Mouse (Mus musculus) ovary, postnatal 36 days (tissue): ENCODE results near the gene 5430419D17Rik.

Source experiments
- DNase-seq: peaks from one replicate; pipeline ENCODE4 v3.0.0; 2022; ENCODE audit warnings: low spot score, mixed read lengths

Gene 5430419D17Rik

GRCm38 (mm10) chr7:131317587-131317986 lies 143.4 kb downstream of the 5430419D17Rik start:
- no peak for DNase-seq

DNA sequence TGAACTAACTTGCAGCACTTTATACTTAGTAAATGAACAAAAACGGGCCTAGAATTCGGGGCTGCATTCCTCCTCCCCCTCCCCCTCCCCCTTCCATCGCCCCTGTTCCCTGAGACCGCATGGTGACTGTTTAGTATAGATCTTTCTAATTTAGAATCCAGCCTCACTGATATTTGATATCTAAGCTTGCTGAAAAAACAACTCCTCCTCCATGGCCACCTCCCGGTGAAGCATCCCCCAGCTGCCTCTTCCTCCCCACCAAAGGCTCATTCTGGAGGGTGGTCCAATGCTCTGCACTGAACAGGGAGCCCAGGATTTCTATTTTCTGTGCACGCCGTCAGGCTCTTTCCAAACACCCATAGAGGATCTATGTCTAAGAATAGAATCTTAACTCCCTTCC lies 144.1 kb downstream of the 5430419D17Rik start:
- DNase-seq, result no peak

DNA sequence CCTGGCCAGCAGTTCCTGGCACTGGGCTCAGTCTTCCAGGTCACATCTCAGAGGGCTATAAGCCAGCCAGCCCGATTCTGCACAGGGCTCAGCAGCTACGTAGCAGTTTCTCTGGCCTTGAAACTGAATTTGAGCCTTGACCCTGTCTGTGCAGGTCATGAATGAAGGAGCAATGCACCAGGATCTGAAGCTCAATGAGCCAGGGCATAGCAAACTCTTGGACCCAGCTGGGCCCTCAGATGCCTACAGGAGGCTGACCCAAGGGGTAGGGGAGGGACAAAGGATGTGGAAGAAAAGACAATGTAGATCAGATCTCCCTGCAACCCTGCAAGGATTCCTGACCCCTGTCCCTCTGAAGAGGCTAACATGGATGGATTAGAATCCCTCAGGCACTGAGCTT lies 148.0 kb downstream of the 5430419D17Rik start, which contains the start of gene Cuzd1:
Gene Cuzd1 (minus strand): TSS at position 101 of the 400 bp plus-strand sequence.
- no peak for DNase-seq

DNA sequence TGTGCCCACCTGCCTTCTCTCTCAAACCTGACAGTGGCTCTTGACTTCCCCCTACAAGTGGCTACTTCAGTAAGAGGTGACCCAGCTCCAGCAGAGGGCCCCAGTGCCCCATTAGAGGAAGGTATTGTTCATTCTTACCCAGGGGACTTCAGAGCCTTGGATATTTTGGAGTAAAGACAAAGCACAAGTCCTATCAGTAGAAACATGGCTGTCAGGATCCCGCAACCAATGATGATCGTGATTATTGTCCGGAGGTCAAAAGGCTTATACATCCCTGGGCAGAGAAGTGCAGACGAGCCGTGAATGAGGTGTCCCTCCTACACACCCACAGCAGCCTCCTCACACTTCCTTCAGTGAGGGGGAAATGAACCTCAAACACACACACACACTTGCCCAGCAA lies 152.9 kb downstream of the 5430419D17Rik start:
- no peak for DNase-seq

GRCm38 (mm10) chr7:131329416-131329815 lies 155.2 kb downstream of the 5430419D17Rik start, which contains the start of gene Fam24b:
TSS of gene Fam24b (minus strand) at chr7:131329516.
- no peak for DNase-seq

DNA sequence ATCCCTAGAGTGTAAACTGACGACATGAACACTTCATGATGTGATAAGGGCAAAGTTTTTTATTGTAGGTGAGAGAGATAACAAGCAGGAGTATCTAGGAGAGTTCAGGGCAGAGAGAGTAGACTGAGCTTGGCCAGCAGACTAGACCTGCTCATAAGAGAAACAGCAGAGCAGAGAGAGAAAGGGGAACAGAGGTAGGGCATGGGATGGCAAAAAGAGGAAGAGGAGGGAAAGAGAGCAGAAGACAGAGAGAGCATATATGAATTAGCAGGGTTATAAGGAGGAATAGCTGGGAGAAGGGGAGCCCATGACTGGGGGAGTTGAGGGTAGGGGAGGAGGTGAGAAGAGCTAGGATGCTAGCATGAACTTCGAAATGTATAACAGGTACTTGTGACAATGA lies 157.5 kb downstream of the 5430419D17Rik start:
- no peak for DNase-seq

DNA sequence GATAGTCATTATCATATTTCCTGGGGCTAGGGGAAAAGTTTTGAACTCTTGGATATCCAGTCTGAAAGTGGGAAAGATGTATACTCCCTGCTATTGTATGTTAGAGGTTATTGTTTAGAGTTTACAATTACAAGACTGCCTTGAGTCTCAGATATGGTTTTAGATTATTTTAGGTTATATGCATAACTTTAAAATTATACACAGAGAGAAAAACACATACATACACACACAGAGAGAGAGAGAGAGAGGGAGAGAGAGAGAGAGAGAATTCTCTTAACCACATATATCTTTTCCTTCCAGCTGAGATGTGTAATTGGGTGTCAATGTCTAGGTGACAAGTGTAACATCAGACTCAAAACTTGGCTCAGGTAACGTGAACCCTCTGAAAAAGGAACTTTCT lies 159.4 kb downstream of the 5430419D17Rik start, which contains the start of gene Fam24a:
Gene Fam24a (plus strand): TSS at position 301 of the 400 bp plus-strand sequence.
- DNase-seq, result no peak

DNA sequence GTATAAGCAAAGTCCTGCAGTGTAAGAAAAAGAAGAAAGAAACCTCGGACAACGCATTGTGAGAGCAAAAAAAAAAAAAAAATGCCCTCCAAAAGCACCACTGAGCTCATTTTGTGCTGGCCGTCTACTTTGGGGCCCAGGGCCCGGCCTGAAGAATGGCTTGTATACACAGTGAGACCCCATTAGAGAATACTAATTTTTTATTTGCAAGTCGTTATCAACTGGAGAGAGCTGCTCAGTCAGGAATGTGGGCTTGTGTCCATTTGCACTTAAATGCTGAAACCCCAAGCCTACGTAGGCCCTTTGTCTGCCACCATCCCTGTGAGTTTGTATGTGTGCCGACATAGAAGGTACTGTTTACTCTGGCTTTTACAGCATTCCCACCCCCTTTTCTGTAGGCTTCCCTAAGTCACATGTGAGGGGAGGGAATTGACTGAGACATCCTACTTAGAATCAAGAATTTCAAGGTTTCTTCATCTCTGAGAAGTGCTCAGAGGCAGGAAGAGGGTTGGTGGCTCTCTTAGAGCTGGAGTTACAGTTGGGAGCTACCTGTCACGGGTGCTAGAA lies 163.4 kb downstream of the 5430419D17Rik start:
- no peak for DNase-seq

DNA sequence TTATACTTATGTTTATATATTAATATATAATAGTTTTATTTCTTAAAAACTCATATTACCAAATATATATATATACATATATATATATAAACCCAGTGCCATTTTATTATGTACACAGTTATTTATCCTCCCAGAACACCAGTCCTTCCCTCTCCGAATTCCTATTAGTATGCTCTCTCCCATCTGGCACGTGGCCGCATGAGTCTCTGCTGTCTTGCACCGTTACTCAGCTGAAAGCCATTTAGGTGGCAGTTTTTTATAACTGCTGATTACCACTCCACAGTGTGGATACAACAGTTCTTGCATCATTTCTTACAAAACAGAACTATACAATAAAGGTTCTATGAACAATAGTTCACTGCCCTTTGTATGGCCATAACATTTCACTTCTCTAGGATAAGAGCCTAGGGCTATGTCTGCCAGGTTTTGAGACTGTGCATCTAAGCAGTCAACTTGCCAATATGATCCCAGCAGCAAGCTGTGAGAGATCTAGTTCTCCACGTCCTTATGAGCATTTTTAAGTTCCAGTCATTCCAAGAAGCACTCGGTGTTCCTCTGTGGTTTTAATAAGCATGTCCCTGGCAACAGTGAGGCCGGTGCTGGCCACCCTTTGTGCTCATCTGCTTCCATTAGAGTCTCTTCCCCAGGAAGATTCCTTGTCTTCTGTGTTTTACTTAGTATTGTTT lies 171.8 kb downstream of the 5430419D17Rik start:
- no peak for DNase-seq
